Mouse (Mus musculus) brain, embryonic 18.5 days (tissue): Measurements from ENCODE around the gene Rbm8a.
"Not testable (repeated sequence)": the region's sequence is repeated elsewhere in the genome, so short reads cannot be mapped to it uniquely, and the experiment has no call there.

ENCODE experiments used
- DNase-seq: peaks from one replicate; pipeline ENCODE4 v3.0.0-alpha.2; 2012; ENCODE audit warnings: low read depth, low spot score

Rbm8a gene

DNA sequence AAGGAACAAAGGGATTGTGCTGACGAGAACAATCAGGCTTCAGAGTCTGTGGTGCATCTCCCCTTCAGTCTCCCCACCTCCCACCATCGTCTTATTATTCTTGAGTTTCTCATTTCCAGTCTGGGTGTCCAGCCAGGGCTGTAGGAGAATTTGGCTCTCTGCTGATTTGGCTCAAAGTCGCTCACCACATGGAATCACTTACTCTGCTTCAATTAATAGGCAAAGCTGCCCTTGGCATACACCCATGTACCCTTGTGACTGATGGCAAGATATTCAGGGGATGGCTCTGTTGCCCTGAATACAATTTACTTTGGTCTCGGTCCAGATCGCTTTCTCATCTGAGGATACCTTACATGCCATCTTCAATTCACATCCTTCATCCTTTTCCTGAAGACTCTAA lies 26.4 kb upstream of the Rbm8a start:
- no peak for DNase-seq

DNA sequence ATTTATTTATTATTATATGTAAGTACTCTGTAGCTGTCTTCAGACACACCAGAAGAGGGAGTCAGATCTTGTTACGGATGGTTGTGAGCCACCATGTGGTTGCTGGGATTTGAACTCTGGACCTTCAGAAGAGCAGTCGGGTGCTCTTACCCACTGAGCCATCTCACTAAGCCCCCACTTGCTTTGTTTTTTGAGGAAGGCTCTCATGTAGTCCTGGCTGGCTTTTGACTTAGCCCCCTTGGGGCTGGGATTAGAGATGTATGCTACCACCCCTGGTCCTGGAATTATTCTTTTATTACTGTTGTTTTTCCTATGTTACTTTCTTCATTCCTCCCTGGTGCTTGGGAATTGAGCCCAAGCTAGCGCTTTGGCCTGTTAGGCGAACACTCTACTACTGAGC lies 23.7 kb upstream of the Rbm8a start:
- DNase-seq, result not testable (repeated sequence)

DNA sequence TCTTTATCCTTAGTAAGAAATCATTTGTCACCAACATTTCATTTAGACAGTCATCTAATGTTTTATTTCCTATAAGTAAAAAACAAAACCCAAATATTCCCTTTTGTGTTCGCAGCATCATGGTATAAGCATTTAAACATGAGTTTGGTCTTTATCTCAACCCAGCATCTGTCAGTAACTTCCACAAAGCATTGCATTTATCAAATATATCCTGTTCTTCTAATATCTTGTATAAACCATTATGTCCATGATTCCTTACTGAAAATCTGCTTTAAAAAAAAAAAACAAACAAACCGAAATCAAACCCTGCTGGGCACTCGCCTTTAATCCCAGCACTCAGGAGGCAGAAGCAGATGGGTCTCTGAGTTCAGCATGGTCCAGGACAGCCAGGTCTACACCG lies 23.1 kb upstream of the Rbm8a start:
- no peak for DNase-seq

DNA sequence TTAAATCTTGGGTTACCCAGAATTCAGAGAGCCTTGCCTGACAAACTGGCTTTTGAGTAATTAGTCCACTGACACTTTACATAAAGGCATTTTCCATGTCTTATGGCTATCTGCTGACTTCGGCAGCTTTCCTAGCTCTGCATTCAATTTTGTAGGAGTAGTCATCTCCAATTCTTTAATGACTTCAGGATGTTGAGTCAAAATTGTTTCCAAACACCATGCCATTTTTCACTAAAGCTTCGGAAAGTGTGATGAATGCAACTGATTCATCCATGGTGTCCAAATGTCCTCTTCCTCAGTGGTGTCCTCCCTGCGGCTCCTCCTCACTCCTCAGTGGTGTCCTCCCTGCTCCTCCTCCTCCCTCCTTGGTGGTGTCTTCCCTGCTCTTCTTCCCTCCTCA lies 11.8 kb upstream of the Rbm8a start:
- no peak for DNase-seq

DNA sequence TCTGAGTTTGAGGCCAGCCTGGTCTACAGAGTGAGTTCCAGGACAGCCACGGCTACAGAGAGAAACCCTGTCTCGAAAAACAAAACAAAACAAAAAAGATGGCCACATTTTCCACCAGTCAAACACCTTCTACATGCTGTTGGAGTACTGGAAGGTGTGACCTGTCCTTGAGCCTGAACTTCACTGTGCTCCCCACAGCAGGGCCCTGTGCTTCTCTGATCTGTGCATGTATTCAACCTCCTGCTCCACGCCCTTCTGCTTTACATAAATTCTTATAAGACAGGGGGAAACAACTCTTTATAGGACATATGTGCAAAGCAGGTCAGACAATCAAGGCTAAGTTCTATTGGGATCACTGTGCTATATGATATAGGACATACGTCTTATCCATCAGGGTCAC lies 6.5 kb upstream of the Rbm8a start:
- no peak for DNase-seq

DNA sequence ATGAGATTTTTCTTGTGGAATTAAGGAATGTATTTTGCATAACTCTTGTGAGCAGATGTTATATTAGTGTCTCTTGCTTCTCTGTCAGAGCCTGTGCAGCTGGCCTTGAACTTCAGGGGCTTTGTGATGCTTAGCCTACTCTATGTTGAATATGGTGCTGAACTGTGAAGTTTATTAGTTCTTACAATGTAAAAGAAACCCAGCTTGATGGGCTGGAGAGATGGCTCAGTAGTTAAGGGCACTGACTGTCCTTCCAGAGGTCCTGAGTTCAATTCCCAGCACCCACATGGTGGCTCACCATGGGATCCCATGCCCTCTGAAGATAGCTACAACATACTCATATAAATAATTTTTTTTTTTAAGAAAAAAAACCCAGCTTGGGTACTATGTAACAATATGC lies 2.3 kb downstream of the Rbm8a start:
- DNase-seq, result no peak

DNA sequence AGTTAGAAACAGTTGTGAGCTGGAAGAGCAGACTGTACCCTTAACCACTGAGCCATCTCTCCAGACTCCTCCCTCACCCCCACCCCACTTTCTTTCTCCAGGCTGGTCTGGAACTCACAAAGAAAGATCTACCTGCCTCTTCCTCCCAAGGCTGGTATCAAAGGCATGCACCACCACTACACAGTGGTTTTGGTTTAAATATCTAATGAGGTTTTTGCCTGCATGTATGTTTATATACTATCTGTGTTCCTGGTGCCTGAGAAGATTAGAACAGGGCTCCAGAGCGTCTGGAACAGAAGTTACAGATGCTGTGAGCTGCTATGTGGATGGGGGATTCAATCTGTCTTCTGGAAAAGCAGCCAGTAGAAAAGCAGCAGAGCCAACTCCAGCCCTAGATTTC lies 4.3 kb downstream of the Rbm8a start:
- no peak for DNase-seq

DNA sequence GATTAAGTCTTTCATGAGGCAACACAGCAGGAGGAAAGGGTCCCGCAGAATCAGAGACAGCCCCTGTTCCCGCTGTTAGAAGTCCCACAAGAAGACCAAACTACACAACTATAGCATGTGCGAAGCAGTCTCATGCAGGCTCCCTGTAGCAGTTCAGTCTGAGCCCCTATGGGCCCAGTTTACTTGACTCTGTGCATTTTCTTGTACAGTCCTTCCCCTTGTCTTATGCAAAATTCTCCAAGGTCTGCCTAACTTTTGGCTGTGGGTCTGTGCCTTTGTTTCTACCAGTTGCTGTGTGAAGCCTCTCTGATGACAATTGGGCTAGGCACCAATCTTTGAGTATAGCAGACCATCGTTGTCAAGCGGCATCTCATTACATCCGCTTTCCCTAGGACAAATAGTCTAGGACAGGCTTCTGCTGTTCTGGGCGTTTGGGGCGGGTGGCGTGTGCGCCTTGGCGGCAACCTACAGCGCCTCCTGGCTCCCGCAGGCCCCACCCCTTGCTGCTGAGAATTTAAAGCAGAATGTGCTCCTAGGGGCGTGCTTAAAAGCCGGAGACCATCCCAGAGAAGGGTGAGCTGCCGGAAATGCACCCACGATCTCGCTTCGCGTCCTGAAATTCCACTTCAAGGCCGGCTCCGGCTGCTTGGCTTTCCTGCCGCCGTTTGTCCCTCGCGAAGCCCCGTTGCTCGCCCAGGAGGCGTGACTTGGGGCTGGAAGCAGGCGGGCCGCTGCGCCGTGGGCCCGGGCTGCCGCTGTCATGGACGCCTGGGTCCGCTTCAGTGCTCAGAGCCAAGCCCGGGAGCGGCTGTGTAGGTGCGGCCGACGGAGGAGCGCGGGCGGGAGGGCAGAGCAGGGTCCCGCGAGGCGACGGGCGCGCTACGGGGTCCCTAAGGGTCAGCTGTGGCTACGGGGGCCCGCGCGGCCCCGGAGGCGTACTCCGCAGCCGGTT lies 5.5 kb downstream of the Rbm8a start, which contains the start of the genes Pex11b and Gm42957:
Gene Pex11b (plus strand): TSS at position 449 of the 952 bp plus-strand sequence.
Gene Gm42957 (plus strand): TSS at position 547 of the 952 bp plus-strand sequence.
- peak; percentile 70 for DNase-seq

DNA sequence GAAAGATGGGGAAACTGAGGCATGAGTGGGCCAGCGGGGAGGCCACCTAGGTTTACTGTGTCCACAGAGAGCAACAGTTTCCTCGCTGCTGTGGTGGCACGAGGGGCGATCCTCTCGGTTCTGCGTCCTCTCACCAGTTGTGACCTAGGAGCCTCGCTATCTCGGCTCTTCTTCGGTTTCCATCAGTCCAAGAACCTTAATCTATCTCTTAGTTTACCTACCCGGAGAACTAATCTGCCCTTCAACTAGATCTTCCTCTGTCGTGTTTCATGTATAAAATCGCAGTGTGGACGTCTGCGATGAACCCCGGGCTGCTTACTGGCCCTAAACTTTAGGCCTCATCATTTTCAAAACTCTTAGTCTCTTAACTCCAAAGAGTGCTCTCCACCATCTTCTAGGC lies 6.2 kb downstream of the Rbm8a start:
- no peak for DNase-seq

DNA sequence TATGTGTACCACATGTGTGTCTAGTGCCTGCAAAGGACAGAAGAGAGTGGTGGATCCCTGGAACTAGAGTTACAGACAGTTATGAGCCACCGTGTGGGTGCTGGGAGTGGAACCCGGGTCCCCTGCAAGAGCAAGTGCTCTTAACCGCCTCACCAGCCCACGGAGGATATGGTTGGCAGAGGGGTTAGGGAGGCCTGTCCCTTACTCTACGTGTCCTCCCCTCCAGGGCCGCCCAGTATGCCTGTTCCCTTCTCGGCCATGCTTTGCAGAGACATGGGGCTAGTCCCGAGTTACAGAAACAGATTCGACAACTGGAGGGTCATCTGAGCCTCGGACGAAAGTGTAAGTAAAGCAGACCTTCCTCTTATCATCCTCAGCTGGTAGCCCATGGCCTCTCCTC lies 6.7 kb downstream of the Rbm8a start:
- no peak for DNase-seq

DNA sequence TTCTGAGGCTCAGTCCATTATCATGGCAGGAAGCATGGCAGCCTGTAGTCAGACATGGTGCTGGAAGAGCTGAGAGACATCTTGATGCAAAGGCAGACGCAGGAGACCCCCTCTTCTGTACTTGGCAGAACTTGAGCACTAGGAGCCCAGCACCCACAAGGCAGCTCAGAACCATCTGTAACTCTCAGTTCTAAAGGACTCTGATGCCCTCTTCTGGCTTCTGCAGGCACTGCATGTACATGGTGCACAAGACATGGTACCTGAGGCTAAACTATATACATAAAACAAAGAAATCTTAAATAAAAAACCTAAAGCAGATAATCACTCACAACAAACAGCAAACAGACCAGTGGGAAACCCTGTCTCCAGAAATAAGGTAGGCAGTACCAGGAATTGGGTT lies 9.5 kb downstream of the Rbm8a start:
- DNase-seq, result no peak

DNA sequence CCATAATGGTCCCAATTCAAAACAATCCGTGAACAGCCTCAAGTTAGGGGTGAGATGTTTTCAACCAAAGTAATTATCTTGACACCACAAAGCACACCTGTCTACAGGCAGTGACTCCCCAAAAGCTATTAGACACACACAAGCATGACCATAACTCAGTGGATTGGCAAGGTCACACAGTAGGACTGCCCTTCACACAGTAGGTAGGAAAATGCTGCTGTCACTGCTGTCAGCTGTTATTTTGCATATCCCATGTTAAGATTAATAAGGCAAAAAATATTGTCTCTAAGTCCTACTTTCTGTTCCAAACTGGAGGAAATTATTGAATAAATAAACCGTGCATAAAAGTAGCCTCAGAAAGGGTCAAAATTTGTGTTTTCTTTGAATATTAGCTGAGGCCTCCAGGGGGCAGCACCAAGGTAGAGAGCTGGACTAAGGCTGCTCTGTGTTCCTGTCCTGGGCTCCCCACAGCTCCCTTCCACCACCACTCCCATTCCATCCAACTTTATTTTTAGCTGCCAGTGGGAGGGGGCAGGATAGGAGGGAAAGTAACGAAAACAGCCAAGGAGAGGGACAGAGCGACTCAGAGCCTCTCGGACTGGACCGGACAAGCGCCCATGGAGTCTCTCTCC lies 15.4 kb downstream of the Rbm8a start, which contains the start of gene Itga10:
Gene Itga10 (plus strand): TSS at position 567 of the 632 bp plus-strand sequence.
- DNase-seq, result no peak

DNA sequence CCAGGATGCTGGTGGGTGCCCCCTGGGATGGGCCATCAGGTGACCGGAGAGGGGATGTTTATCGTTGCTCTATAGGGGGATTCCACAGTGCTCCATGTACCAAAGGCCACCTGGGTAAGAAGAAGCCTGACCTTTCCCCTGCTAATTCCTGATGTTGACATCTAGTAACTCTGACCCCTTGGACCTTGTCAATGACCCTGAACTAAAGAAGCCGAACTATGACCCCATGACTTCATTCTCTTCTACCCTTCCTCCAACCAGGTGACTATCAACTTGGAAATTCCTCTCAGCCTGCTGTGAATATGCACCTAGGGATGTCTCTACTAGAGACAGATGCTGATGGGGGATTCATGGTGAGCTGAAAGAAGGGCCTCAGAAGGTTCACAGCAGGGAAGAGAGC lies 17.6 kb downstream of the Rbm8a start:
- DNase-seq, result no peak

DNA sequence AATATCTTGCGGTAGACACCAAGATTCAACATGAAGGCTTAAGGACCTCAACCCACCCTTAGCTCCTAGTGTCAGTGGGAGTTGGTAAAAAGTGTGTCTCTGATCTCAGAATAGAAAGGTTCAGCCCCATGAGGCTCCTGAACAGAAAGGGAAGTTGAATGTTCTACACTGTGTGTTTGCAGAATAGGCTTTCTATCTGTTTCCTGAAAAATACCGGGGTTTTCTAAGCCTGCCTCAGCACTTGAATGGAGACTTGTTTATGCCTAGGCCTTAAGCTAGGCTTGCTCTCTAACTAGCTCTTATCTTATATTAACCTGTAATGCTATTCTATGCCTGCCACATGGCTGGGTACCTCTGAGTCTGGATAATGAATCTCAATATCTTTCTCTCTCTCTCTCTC lies 31.2 kb downstream of the Rbm8a start:
- DNase-seq, result no peak

DNA sequence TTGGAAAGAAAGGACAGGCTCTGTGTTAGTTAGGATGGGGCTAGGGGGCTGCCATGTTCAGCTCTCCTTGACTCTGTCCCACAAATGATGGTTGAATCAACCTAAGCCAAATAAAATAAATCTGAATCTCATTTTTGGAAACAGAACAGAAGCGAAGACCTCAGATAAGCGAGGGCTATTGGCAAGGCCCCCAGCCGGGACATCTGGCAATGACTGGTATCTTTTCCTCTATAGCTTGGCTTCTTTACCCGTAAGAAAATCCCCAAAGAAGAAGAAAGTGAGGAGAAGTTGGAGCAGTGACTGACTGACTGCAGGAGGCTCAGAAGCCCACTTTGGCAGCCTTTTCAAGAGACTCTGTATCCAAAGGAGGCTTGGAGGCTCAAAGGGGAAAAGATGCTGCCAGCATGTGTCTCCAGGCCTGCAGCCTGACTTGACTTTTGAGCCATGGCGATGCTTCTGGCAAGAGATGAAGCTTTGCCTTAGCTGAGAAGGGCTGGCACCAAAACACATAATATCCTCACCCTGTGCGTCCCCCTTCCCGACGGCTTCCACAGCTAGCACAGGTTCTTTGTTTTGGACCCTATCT lies 33.1 kb downstream of the Rbm8a start:
- no peak for DNase-seq

DNA sequence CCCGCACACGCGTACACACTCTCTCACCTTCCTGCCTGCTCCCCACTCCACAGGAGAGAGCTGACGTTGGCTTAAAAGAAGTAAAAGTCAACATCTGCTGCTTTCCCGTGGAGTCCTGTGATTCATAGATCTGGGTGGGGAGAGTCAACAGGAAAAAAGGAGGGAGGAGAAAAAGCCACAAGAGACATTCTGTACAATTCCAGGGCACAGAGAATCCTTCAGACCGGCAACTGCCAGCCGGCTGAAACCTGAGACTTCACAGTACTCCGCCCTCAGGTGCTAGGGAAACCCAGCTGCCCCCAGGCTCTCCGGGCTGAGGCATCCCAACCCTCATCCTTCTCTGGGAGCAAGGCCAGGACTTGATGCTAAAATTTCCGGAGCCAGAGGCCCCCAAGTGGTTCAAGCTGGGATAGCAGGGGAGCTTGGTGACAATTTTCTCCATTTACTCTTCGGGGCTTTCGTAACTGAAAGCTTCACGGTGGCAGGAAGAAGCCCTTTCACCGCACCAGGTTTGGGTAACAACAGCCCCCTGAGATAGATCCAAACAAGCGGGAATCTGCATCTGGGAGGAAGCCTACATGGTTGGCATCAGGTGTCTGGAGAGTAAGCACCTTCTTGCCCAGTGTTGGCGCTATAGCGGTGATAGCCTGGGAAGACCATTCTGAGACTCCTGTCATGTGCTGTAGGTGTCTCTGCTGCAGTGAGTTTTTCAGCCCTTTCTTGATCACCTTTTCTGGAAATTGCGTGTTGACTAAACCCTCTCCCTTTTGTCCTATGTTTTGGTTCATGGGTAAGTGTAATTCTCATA lies 33.9 kb downstream of the Rbm8a start:
- peak; percentile 69 for DNase-seq

DNA sequence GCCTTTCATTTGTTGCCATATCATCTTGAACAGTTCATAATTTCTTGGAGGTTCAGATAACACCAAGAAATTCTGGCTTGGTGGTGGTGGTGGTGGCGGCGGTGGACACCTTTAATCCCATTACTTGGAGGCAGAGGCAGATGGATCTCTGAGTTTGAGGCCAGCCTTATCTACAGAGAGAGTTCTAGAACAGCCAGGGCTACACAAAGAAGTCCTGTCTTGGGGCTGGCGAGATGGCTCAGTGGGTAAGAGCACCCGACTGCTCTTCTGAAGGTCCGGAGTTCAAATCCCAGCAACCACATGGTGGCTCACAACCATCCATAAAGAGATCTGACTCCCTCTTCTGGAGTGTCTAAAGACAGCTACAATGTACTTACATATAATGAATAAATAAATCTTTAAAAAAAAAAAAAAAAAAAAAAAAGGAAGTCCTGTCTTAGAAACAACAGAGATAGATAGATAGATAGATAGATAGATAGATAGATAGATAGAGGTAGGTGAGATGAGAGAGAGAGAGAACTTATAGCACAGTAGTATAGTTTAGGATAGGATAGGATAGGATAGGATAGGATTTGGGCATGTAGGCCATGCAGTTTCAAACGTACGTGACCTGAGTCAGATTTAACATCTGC lies 36.1 kb downstream of the Rbm8a start:
- DNase-seq, result not testable (repeated sequence)

DNA sequence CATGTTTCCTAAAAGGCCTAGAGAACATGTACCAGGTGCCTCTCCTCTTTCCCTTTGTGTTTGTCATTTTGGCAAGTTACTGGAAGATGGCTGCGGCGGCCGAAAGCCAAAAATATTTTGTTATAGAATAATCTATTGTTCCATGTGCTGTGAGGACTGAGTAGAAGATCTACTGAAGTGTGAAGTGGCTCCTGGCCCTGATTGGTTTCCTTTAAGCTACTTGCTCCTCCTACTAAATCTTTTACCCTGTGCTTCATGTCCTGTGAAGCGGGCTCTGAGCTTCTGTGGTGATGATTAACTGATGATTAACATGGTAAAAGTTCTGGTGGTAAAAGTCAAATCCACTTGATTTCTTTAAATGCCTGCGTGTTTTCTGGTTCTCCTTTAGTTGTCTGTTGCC lies 37.2 kb downstream of the Rbm8a start:
- DNase-seq, result no peak

DNA sequence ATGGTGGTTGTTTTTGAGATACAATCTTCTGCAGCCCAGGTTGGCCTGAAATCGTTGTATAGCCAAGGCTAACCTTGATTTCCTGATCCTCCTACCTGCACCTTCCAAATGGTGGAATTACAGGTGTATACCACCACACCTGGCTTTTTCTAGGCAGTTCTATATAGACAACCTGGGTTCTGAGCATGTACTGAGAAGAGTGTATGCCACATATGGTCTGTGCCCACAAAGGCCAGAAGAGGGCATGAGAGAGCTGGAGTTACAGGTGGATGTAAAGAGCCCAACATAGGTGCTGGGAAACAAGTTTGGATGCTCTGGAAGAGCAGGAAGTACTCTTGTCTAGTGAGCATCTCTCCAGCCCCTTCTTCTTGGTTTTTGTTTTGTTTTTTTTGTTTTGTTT lies 37.6 kb downstream of the Rbm8a start:
- DNase-seq, result no peak

DNA sequence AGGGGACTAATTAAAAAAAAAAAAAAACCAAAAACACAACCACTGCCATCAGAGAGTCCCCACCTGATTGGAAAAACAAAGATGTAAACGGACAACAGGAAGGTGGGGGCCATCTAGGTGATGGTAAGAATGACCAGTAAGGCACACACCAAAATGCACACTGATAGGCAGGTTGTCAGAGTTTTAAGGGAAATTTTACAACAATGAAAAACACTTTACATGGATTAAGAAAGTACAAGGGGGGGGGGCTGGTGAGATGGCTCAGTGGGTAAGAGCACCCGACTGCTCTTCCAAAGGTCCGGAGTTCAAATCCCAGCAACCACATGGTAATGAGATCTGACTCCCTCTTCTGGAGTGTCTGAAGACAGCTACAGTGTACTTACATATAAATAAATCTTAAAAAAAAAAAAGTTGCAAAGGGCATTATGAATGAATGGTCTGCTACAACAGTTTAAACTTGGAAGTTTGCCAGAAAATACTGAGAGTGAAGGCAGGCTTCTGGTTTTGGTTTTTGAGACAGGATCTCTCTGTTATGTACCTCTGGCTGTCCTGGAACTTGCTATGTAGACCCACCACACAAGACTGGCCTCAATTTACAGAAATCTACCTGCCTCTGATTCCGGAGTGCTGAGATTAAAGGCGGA lies 38.8 kb downstream of the Rbm8a start:
- DNase-seq, result no peak
